Mouse (Mus musculus) olfactory bulb, adult 2 months (tissue): ENCODE data around the gene Ston1. TPM values are rescaled to one million over a fixed set of nuclear protein-coding genes. Genes with fewer than 3 reads are reported as not detected.
A peak's percentile ranks its signal among the peaks of the same experiment; 100 is the strongest.

Experiments
- H3K27ac ChIP-seq: fragments of 200-500 bp; 2 replicates; pipeline ENCODE4 v1.5.1; 2012; ENCODE audit warnings: low read depth, low read length; ENCODE audit not compliant: insufficient read depth
- H3K4me1 ChIP-seq: fragments of 200-500 bp; 2 replicates; pipeline ENCODE4 v1.6.1; 2012; ENCODE audit warnings: low read length; ENCODE audit not compliant: control insufficient read depth, insufficient read depth
- H3K4me3 ChIP-seq: fragments of 200-500 bp; 2 replicates; pipeline ENCODE4 v1.5.1; 2012; ENCODE audit warnings: mild to moderate bottlenecking, low read depth, low read length, moderate library complexity; ENCODE audit not compliant: insufficient read depth
- CTCF ChIP-seq: fragments of 200-500 bp; IDR thresholded peaks from 2 replicates; pipeline ENCODE4 v1.5.1; 2012; ENCODE audit warnings: low read depth, mild to moderate bottlenecking, low read length, moderate library complexity; ENCODE audit not compliant: insufficient read depth
- POLR2A ChIP-seq: fragments of 200-500 bp; IDR thresholded peaks from 2 replicates; pipeline ENCODE4 v1.6.1; 2012; ENCODE audit warnings: mild to moderate bottlenecking, low read depth, low read length, moderate library complexity; ENCODE audit not compliant: insufficient read depth
- WGBS: fragments of 180-500 bp; shearing (Covaris S2); methylation state at CpG from one replicate; pipeline ENCODE4 v1.1.7; 2018; 5-methylcytosine and 5-hydroxymethylcytosine counted together
- polyA plus RNA-seq: library from polyadenylated mRNA; stranded (reverse); fragments of >200 nt; gene quantifications from 2 replicates; pipeline ENCODE4 v1.2.4, GENCODE M21; 2012; ENCODE audit warnings: low replicate concordance; ENCODE audit not compliant: missing spikeins, insufficient read depth, insufficient read length

Gene Ston1
- polyA plus RNA-seq, 1 experiment, result not detected

DNA sequence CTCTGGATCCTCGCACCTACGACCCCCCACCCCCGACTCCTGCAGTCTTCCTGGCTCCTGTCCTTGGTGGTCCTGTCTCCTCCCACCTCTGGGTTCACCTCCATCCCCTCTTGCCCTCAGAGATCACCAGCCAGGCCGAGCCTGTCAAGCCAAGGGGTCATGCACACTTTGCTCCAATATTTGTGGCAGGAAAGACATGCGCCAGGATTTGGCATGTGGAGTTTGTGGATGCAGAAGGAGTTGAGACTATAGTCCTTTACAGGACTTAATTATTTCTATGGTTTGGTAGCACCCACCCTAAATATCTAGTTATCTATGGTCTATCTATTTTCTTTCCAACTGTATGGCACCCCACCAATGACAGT, 554 bp downstream of the Ston1 start:
- peaks cover 9% of the 10 kb centered on the region for H3K4me1 ChIP-seq
- WGBS, result 24% methylated on average over 5 of the region's 5 CpGs
- peak overlapping the region; percentile 48 for H3K4me3 ChIP-seq
- H3K27ac ChIP-seq, result no peak overlapping the region
- no peak for TF ChIP-seq POLR2A

DNA sequence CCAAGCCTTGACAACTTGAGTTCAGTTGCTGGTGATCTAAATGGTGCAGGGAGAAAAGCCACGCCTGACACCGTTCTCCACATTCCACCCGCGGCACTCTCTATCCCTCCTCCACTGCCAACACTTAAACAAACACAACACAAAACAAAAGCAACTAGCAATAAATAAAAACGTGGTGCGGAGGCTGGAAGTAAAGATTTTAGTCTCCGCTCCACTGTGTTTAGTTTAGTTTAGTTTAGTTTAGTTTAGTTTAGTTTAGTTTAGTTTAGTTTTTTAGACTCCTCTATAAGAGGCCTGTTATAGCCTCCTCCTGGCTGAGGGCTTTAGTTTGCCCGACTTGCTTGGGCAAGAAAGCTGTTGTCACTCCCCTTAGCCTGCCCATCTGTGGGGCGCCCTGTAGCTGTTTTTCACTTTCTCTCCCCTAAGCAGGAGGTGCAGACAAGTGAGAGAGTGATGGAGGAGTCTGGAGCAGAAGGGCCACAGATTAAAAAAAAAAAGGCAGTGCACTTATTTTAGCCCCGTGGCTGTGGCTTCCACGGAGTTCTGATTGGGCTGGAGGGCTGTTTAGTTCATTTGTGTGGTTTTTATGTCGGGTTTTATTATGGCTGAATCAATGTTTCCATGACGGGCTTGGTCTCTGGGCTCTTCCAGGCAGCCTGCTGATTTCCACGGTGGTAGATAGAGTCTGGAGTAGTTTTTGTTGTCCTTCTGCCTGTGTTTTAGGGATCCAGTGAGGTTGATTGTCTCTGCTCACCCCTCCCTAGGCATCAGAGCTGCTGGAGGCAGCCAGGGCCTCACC, 1.3 kb downstream of the Ston1 start:
- 41% methylated on average over 14 of the region's 14 CpGs for WGBS
- H3K4me3 ChIP-seq, result no peak overlapping the region
- no peak for TF ChIP-seq POLR2A
- no peak for TF ChIP-seq CTCF
- H3K4me1 ChIP-seq, result peaks cover 9% of the 10 kb centered on the region
- no peak overlapping the region for H3K27ac ChIP-seq

DNA sequence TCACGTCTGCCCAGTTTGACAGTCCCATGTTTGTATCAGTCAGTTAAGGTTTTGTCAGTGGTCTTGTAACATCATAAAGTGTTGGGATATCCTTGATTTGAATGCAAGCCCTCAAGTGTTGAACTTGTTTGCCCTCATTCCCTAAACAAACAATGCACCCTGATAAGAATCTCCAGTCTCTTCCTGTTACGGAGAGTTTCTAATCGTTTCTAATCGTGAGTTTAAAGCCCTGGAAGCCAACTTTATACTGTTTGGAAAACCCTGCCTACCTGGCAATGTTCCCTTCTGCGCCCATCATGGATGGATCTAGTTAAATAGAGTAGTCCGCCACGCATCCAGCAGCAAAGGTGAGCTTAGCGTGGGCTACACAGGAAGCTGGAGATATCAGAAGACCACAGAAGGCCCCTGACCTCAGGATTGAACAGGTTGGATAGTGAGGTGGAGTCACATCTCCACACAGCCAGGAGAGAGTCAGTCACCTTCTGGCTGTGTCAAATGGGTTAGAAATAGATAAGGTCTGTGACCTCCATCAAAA, 3.1 kb downstream of the Ston1 start:
- no peak overlapping the region for H3K27ac ChIP-seq
- H3K4me1 ChIP-seq, result peaks cover 9% of the 10 kb centered on the region
- TF ChIP-seq CTCF, result no peak
- TF ChIP-seq POLR2A, result no peak
- WGBS, result 85% methylated on average over 8 of the region's 8 CpGs
- H3K4me3 ChIP-seq, result no peak overlapping the region

DNA sequence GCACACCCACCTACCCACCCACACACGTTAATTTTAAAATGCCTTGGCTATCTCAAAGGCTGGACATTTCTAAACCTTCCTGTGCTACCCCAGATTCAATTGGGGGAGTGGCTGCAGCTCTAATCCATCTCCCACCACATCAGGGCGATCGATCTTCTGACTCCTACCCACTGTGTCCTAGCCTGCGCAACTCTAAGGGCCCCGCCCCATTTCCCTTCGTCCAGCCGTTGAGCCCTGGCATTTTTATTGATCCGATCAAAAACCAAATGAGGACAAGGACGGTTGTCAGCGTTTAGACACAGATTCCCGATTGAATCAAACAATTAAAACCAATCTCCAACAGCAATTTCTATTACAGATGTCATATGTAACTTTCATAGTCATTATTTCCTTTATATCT, 6.5 kb downstream of the Ston1 start:
- TF ChIP-seq CTCF (no peak), POLR2A (no peak)
- 93% methylated on average over 11 of the region's 11 CpGs for WGBS

DNA sequence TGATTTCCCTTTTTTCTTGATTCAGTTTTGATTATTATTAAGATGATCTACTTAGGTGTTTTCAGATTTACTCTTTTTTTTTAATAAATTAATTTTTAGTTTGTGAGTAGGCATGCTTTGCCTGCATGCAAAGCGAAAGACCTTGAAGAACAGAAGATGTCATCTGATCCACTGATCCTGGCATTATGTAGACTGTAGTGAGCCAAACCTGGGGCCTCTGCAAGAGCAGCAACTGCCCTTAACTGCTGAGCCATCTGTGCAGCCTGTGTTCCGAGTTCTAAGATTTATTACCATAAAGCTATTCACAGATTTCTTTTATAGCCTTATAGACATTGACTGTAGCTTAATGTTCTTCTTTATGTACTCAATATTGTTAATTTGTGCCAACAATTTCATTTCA, 8.6 kb downstream of the Ston1 start:
- TF ChIP-seq CTCF (no peak), POLR2A (no peak)
- H3K27ac ChIP-seq, result no peak overlapping the region
- 94% methylated on average over 2 of the region's 2 CpGs for WGBS
- H3K4me3 ChIP-seq, result no peak overlapping the region
- H3K4me1 ChIP-seq, result no peaks in the 10 kb centered on the region

More for the DNA sequence above, 6.5 kb downstream of the Ston1 start:
- H3K27ac ChIP-seq, result no peak overlapping the region
- no peak overlapping the region for H3K4me3 ChIP-seq
- no peaks in the 10 kb centered on the region for H3K4me1 ChIP-seq

DNA sequence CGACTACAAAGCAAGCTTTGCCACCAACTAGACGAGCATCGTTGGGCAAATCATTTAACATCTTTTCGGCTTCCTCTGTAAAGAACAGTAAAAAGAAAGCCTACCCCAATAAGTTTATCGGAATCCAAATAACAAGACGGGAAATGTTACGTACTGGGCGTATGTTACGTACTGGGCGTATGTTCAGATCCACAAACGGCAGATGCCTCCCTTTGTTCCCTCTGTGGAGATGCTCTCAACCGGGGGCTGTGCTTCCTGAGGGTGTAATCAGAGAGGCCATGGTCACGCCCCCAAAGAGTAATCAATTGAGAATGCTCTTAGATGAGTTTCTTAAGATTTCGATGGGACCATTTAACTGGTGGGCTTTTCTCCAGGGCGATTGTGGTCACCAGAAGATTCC, 11.9 kb downstream of the Ston1 start:
- Histone ChIP-seq H3K4me1 (no peaks in the 10 kb centered on the region; the same call in 1 of the 2 replicates), H3K27ac (no peak overlapping the region), H3K4me3 (no peak overlapping the region)
- TF ChIP-seq CTCF, result no peak
- TF ChIP-seq POLR2A, result no peak
- whole genome bisulfite sequencing, result 84% methylated on average over 15 of the region's 15 CpGs

DNA sequence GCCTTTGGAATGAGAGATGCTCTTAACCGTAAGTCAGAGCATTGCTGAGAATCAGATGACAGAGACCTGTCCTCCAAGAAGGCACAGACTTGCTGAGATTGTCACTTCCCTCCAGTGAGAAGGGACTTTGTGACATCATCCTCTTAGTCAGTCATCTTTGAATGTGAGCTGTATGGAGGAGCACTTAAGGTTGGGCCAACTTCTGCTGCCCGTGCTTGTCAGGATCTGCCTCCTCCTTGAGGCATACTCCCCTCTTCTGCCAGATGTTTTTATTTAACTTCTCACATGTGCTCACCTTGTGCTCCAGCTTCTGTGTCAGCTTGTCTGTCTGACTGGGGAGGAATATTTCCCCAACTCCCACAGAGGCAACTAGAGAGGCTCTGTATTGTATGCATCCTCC, 13.6 kb downstream of the Ston1 start:
- Histone ChIP-seq H3K27ac (no peak overlapping the region), H3K4me1 (no peaks in the 10 kb centered on the region; the same call in 1 of the 2 replicates), H3K4me3 (no peak overlapping the region)
- WGBS, result 83% methylated on average over 2 of the region's 2 CpGs
- no peak for TF ChIP-seq POLR2A
- TF ChIP-seq CTCF, result no peak

DNA sequence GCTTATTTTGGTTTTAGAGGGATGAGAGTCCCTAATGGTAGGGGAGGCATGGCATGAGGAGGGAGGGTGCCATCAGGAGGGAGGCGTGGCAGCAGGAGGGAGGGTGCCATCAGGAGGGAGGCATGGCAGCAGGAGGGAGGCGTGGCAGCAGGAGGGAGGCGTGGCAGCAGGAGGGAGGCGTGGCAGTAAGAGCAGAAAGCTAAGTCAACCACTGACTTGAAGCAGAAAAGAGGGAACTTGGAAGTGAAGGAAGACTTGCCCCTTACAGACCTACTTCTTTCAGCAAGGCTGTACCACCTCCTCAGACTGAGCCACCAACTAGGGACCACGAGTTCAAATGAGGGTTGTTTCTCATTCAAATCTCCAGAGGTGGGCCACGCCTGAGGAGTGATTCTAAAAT, 15.7 kb downstream of the Ston1 start:
- TF ChIP-seq POLR2A (no peak), CTCF (no peak)
- 71% methylated on average over 6 of the region's 6 CpGs for WGBS
- no peak overlapping the region for H3K4me3 ChIP-seq
- H3K27ac ChIP-seq, result no peak overlapping the region
- no peaks in the 10 kb centered on the region; the same call in 1 of the 2 replicates for H3K4me1 ChIP-seq

DNA sequence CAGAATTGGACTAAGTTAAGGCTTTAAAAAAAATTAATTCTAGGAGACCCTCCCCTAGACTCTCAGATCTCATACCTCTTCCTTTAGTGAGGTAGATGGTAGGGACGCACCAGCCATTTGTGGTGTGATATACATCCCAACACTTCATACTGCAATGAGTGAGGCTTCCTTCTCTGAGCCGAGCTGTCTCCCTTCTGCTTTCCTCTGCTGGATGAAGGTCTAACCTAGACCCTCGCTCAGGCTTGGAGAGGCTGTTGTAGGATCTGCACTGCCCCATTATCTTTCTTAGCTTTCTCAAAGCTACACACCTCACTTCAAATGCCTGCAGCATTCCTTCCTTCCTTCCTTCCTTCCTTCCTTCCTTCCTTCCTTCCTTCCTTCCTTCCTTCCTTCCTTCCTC, 16.2 kb downstream of the Ston1 start:
- 95% methylated on average over 3 of the region's 3 CpGs for WGBS
- H3K4me3 ChIP-seq, result no peak overlapping the region
- TF ChIP-seq POLR2A, result no peak
- no peak for TF ChIP-seq CTCF
- no peak overlapping the region for H3K27ac ChIP-seq
- no peaks in the 10 kb centered on the region; the same call in 1 of the 2 replicates for H3K4me1 ChIP-seq

DNA sequence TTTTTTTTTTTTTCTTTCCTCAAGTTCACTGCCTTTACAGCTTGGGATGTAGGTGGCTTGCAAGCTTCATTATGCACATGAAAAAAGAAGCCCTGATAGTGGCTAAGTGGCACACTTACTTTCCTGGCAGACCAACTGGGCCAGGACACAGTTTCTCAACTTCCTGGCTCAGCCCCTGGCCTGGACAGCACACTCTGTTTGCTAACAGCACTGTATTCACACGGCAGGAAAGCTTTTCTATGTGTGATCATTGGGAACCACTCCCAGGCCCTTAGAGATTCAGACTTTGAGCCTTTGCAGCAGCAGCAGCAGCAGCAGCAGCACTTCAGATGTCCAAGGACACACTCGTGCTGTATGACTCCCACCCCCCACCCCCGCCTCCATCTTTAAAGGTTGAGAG, 16.8 kb downstream of the Ston1 start:
- 49% methylated on average over 3 of the region's 3 CpGs for WGBS
- Histone ChIP-seq H3K4me1 (no peaks in the 10 kb centered on the region; the same call in 1 of the 2 replicates), H3K4me3 (no peak overlapping the region), H3K27ac (no peak overlapping the region)
- no peak for TF ChIP-seq POLR2A
- TF ChIP-seq CTCF, result no peak
